Mouse (Mus musculus): ENCODE data around the gene 4921524J17Rik. TPM values are rescaled to one million over a fixed set of nuclear protein-coding genes. Genes with fewer than 3 reads are reported as not detected.

Gene 4921524J17Rik
- total RNA-seq, 2 experiments from 2014 or later, result 9.0 to 13.2 TPM

DNA sequence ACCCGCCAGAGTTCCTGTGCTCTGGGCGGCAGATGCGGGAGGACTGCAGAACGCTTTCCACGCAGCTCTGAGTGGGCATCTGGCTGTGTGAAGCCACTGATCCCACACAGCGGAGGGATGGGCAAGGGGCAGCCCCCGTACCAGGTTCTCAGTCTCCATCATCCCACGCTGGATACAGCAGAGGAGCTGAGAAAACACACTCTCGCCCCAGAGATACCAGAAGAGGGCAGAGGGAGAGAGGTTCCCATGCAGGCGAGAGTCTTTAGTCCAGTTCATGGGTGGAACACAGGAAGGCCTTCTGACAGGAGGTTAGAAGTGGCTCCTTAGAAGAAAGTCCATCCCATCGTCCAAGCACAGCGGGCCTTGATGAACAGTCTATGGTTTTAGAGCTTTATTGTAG, 2.2 kb upstream of the 4921524J17Rik start:
- intact Hi-C loops (cut with DNase I), result no loop called here
- DNase-seq (ENCODE audit: extremely low spot score in 1 of 2, low spot score in 2 of 2), result no peak
- Histone ChIP-seq H3K4me3 (no peak overlapping the region), H3K27ac (no peak overlapping the region)
- no peak for TF ChIP-seq CTCF (IDR thresholded peaks at IDR 0.05)

DNA sequence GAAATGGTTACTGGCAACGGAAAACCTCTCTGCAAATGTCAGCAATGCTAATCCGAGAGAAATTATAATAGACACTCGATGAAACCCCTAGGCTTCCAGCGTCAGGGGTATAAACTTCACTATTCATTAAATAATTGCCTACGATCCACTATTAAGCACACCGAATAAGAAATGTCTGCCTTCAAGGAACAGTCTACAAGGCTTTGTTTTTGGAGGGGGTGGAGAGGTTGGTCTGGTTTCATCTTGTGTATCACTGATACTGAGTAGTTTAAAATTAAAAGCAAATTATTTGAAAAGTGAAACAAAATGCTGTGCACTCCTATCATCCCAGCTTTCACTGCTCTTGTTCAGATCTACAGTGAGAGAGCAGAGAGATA, 372 bp upstream of the 4921524J17Rik start:
- H3K4me3 ChIP-seq, result peak overlapping the region; percentile 75
- TF ChIP-seq CTCF (IDR thresholded peaks at IDR 0.05), result no peak
- peak overlapping the region; percentile 80 for H3K27ac ChIP-seq
- intact Hi-C loops (cut with DNase I), result loop anchor here (2.0 kb wide), 1 partner anchor 20 kb away; no protein-coding TSS in a partner anchor
- DNase-seq (ENCODE audit: extremely low spot score in 1 of 2, low spot score in 2 of 2), result no peak

DNA sequence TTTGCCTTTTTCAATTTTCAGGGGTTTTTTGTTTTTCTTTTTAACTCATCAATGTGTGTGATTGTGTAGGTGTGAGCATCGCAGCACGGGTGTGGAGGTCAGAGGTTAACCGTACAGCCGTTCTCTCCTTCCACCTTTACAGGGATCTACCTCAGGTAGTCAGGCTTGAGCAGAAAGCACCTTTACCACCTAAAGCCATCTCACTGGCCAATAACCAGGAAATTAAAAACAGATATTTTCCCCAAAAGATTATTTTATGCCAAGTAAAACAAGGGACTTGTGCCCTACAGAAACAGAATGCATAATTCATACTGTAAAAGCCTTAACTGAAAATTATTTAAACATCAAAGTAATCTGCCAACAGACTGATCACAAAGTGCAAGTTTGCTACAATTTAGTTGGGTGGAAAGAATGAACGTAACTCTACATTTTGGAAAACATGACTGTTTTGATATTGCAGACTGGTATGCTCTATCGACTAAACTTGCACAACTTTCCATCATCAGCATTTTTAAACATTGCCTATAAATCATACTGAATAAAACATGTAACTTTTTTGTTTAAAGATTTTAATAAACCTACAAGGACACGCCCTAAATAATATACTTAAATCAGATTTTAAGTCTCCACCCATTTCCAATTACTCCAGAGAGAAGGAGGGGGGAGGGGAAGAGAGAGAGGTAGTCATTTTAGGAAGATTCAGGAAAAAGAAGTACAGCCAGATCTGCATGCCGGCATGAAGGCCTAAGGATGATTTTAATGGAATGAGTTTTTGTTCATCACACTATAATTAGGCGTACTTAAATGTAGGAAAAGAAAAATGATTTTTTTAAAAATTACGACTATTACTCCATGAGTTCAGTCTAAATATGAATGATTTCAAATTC, 1.1 kb downstream of the 4921524J17Rik start:
- DNase-seq (ENCODE audit: extremely low spot score in 1 of 2, low spot score in 2 of 2), result no peak
- intact Hi-C loops (cut with DNase I), result loop anchor here (2.0 kb wide), 1 partner anchor 21 kb away; no protein-coding TSS in a partner anchor
- Histone ChIP-seq H3K27ac (peak overlapping the region; percentile 66; the same call in 1 of the 2 replicates), H3K4me3 (peak overlapping the region; percentile 75)
- no peak for TF ChIP-seq CTCF (IDR thresholded peaks at IDR 0.05)

DNA sequence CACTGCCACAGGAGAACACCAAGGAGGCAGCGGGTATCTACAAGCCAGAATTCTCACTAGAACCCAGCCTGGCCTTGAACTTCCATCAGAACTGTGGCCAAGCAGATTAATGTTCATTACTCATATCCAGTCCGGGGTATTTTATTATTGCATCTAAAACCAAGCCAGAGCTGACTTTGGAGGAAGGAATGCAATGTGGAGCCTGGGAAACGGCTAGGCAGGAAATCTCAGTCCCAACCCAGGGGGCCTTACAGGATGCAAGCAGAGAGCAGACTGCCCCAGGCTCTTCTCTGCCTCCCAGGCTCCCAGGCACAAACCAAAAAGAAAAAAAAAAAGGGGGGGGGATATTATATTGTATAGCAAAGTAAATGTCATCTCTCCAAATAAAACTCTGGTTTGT, 1.8 kb downstream of the 4921524J17Rik start:
- H3K27ac ChIP-seq, result no peak overlapping the region
- TF ChIP-seq CTCF (IDR thresholded peaks at IDR 0.05), result no peak
- no peak for DNase-seq (ENCODE audit: extremely low spot score in 1 of 2, low spot score in 2 of 2)
- intact Hi-C loops (cut with DNase I), result no loop called here
- H3K4me3 ChIP-seq, result peak overlapping the region; percentile 75; the same call in 1 of the 2 replicates

DNA sequence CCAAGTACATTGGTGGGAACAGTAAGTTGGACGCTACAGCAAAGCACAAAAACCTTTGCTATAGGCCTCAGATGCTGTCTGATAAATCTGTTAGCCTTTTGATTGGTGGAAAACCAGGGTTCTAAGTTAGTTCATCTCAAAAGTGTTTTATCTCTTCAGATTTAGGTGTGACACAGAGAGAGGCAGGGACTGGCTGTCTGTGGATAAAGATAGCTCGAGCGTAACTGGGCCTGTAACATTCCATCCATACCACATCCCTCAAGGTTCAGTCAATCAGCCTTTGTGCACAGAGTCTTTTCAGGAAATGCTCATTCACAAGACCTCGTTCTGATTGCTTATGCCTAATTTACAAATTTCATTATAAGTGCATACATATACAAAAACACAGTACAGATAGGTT, 3.4 kb downstream of the 4921524J17Rik start:
- intact Hi-C loops (cut with DNase I), result no loop called here
- no peak for TF ChIP-seq CTCF (IDR thresholded peaks at IDR 0.05)
- no peak overlapping the region for H3K4me3 ChIP-seq
- DNase-seq (ENCODE audit: extremely low spot score in 1 of 2, low spot score in 2 of 2), result no peak
- peak overlapping the region; percentile 53 for H3K27ac ChIP-seq

DNA sequence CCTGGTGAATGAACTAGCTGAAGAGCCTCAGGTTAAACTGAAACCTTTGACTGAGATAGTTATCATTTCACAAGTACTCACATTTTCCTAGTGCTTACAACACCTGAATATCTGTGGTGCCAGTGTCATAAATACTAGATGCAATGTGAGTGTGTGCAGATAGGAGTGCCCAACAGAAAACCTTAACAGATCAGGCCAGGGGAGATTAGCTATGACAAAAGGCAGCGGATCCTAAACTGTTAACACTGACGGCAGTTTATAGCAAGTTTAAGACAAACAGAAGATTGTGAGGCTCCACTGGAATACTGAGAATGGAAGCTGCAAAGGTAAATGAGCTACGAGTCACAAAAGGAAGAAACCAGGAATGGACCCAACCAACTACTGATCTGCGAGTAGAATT, 5.6 kb downstream of the 4921524J17Rik start:
- H3K4me3 ChIP-seq, result no peak overlapping the region
- TF ChIP-seq CTCF (IDR thresholded peaks at IDR 0.05), result no peak
- DNase-seq (ENCODE audit: extremely low spot score in 1 of 2, low spot score in 2 of 2), result no peak
- intact Hi-C loops (cut with DNase I), result no loop called here
- no peak overlapping the region for H3K27ac ChIP-seq

DNA sequence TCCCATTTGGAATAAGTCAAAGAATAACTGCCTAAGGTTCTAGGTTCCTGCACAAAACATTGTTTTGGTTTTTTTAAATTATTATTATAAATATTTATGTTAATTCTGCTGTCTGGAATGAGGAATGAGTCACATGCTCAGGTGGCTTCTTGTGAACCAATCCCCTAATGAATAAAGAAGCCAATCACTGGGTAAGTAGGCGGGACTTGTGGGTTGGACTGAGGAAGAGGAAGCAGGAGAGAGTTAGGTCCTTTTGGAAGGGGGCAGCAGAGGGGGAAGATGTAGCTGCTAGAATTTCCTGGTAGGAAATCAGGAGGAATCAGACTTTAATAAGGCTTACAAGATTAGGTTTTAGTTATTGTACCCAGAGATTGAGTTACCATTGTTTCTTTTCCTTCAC, 11.3 kb downstream of the 4921524J17Rik start:
- no peak for TF ChIP-seq CTCF (IDR thresholded peaks at IDR 0.05)
- Histone ChIP-seq H3K4me3 (no peak overlapping the region), H3K27ac (no peak overlapping the region)
- no peak for DNase-seq (ENCODE audit: extremely low spot score in 1 of 2, low spot score in 2 of 2)
- intact Hi-C loops (cut with DNase I), result no loop called here

DNA sequence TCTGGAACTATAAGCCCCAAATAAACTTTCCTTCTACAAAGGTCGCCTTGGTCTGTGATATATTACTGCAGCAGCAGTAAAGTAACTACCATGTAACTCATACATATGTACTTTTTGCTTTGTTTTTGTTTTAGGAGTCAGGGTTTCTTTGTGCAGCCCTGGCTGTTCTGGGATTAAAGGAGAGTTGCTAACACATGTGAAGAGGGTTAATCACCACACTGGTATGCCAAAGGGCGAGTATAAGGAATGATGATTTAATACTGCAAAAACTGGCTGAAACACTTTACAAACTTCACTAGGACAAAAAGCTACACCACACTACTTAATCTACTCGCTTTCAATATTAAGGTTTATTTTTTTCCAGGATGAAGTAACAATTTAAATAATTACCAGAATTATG, 24.1 kb downstream of the 4921524J17Rik start:
- DNase-seq (ENCODE audit: extremely low spot score in 1 of 2, low spot score in 2 of 2), result no peak

DNA sequence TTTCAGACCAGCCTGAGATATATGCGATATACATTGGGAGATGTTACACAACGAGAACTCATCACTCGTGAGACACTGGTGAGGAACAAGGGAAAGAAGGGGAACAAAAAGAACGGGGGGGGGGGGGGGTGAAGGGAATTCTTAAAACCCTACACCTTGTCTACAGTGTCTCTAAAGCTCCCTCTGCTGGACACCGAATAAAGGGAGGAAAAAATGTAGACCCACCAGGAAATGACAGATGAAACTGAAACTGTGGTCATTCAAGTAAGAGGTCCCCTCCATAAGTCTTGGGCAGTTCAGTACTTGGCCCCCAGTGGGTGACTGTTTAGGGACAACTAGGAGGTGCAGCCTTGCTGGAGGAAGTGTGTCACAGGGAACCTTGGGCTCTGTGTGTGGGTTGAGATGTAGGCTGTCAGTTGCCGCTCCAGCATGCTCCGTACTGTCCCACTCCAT, 24.6 kb downstream of the 4921524J17Rik start:
- no peak overlapping the region for H3K4me3 ChIP-seq
- H3K27ac ChIP-seq, result no peak overlapping the region
- peak; percentile 61 for TF ChIP-seq CTCF (IDR thresholded peaks at IDR 0.05)
- DNase-seq (ENCODE audit: extremely low spot score in 1 of 2, low spot score in 2 of 2), result peak in 1 of 2 experiments; percentile 26
- intact Hi-C loops (cut with DNase I), result loop anchor here (2.0 kb wide), 1 partner anchor 97 kb away; no protein-coding TSS in a partner anchor

More for the DNA sequence above, 24.1 kb downstream of the 4921524J17Rik start:
- Histone ChIP-seq H3K4me3 (no peak overlapping the region), H3K27ac (no peak overlapping the region)
- intact Hi-C loops (cut with DNase I), result loop anchor here (2.0 kb wide), 1 partner anchor 98 kb away; no protein-coding TSS in a partner anchor
- no peak for TF ChIP-seq CTCF (IDR thresholded peaks at IDR 0.05)

DNA sequence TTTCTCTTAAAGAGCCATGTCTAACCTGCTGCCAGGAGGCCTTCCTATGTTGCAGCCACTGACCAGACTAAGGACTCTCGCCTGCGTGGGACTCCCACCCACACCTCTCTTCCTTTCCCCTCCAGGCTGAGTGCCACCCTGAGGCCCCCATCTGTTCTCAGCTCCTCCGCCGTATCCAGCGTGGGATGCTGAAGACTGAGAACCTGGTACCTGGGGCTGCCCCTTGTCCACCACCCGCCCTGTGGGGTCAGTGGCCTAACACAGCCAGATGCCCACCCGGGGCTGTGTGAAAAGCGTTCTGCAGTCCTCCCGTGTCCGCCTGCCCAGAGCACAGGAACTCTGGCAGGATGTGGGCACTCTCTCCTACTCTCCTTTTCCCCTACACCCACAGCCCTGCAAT, 26.7 kb downstream of the 4921524J17Rik start:
- no peak overlapping the region for H3K4me3 ChIP-seq
- no peak for DNase-seq (ENCODE audit: extremely low spot score in 1 of 2, low spot score in 2 of 2)
- no peak overlapping the region for H3K27ac ChIP-seq
- intact Hi-C loops (cut with DNase I), result no loop called here
- no peak for TF ChIP-seq CTCF (IDR thresholded peaks at IDR 0.05)

DNA sequence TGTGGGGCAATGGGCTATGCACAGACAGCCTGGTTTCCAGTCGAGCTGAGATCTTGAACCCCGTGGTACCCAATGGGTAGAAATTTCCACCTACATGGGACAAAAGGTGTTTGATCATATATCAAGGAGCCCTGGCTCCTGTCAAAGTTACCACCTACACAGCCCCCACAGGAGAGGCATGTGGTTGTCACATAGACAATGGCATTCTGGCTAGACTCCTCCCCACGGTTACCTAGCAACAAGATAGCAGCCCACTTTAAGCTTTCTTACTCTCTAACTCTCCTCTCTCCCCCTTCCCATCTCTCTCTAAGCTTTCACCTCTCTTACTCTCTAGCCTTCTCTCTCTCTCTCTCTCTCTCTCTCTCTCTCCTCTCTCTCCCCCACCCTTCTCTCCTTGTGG, 27.2 kb downstream of the 4921524J17Rik start:
- DNase-seq (ENCODE audit: extremely low spot score in 1 of 2, low spot score in 2 of 2), result no peak
- H3K27ac ChIP-seq, result no peak overlapping the region
- intact Hi-C loops (cut with DNase I), result no loop called here
- TF ChIP-seq CTCF (IDR thresholded peaks at IDR 0.05), result no peak
- H3K4me3 ChIP-seq, result no peak overlapping the region

DNA sequence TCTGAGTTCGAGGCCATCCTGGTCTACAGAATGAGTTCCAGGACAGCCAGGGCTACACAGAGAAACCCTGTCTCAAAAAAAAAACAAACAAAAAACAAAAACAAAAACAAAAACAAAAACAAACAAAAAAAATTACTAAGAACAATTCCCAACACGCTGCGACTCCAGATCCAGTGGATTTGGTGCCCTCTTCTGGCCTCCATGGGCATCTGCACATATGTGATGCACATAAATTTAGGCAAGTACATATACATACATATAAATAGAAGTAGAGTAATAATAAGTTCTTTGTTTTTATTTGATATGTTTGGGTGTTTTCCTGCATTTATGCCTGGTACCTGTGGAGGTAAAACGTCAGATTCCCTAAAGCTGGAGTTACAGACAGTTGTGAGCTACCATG, 34.1 kb downstream of the 4921524J17Rik start:
- no peak overlapping the region for H3K27ac ChIP-seq
- H3K4me3 ChIP-seq, result no peak overlapping the region
- no peak; the same call in none of the 2 replicates for TF ChIP-seq CTCF (IDR thresholded peaks at IDR 0.05)
- no peak for DNase-seq (ENCODE audit: extremely low spot score in 1 of 2, low spot score in 2 of 2)
- intact Hi-C loops (cut with DNase I), result no loop called here

Data from left cerebral cortex, adult 2 months (tissue).